27 mouse cellular contexts compared by ENCODE assay signal in genomic region chr15:25502513-25502912, GRCm38 (mm10).
DNase-seq lines count a peak whose midpoint lies in the region; ATAC-seq and TF ChIP-seq lines count a peak whose summit lies in the region.
"Had no signal": no experiment of that assay in that cellular context is flagged by ENCODE, and none has a peak within 500 bp of the region (broad histone marks: within the 10 kb centered on the region; RNA-seq: fewer than 3 reads in every experiment).

No protein-coding gene starts in this region.

- no peaks in the 10 kb centered on the region; the same call in 1 of the 2 replicates for H3K27me3 ChIP-seq in kidney, adult 2 months (replicated peaks; ENCODE audit: control insufficient read depth, insufficient read depth, low read length)
- no peaks in the 10 kb centered on the region for H3K27me3 ChIP-seq in kidney, embryonic 15.5 days
- H3K27me3 ChIP-seq: CH12.LX; embryonic facial prominence, embryonic 12.5 days; embryonic facial prominence, embryonic 15.5 days; Patski had no signal

- H3K4me3 ChIP-seq in kidney, adult 2 months (ENCODE audit: insufficient read depth, low read depth, low read length) = no peak overlapping the region
- no peak overlapping the region for H3K4me3 ChIP-seq in kidney, embryonic 15.5 days (replicated peaks)
- H3K4me3 ChIP-seq: embryonic facial prominence, embryonic 12.5 days; embryonic facial prominence, embryonic 15.5 days; gastrocnemius, adult 2 months; heart, embryonic 10.5 days; heart, embryonic 13.5 days had no signal

- WGBS in kidney, adult 2 months = 81% methylated on average over 5 of the region's 5 CpGs
- 77% methylated on average over 5 of the region's 5 CpGs for WGBS in kidney, embryonic 15.5 days

- no peak for TF ChIP-seq CTCF in kidney, adult 2 months (conservative IDR thresholded peaks at IDR 0.05; ENCODE audit: insufficient read depth, insufficient read length, low read depth, low read length)

- no peak for ATAC-seq in kidney, embryonic 15.5 days (replicated peaks; ENCODE audit: low FRiP score)
- ATAC-seq: forebrain, embryonic 14.5 days; forebrain, postnatal 0 days; hindbrain, postnatal 0 days; Patski had no signal

- TF ChIP-seq POLR2A in kidney, adult 2 months (IDR thresholded peaks at IDR 0.05; ENCODE audit: low read depth, low read length) = no peak

- no peaks in the 10 kb centered on the region for H3K9me3 ChIP-seq in kidney, embryonic 15.5 days (replicated peaks)
- H3K9me3 ChIP-seq: embryonic facial prominence, embryonic 12.5 days; embryonic facial prominence, embryonic 15.5 days; heart, embryonic 10.5 days; heart, embryonic 13.5 days had no signal

- H3K27ac ChIP-seq in kidney, adult 2 months (ENCODE audit: insufficient read depth, low read depth, low read length) = no peak overlapping the region
- no peak overlapping the region for H3K27ac ChIP-seq in kidney, embryonic 15.5 days
- H3K27ac ChIP-seq: embryonic facial prominence, embryonic 12.5 days; embryonic facial prominence, embryonic 15.5 days; gastrocnemius, adult 2 months; heart, embryonic 10.5 days; heart, embryonic 13.5 days; hindbrain, embryonic 14.5 days; hindbrain, postnatal 0 days had no signal

- H3K4me2 ChIP-seq in kidney, embryonic 15.5 days = no peak overlapping the region
- H3K4me2 ChIP-seq: embryonic facial prominence, embryonic 12.5 days; embryonic facial prominence, embryonic 15.5 days; heart, embryonic 13.5 days; hindbrain, embryonic 14.5 days had no signal

- no peak overlapping the region for H3K9ac ChIP-seq in kidney, embryonic 15.5 days
- H3K9ac ChIP-seq: embryonic facial prominence, embryonic 12.5 days; embryonic facial prominence, embryonic 15.5 days; forebrain, postnatal 0 days; heart, embryonic 13.5 days; hindbrain, embryonic 14.5 days had no signal

- DNase-seq in adrenal gland, postnatal 36 days = peak; percentile 15 to 22
- no peak for DNase-seq in adrenal gland, postnatal 4 days (ENCODE audit: low spot score in 2 of 2)
- peak; percentile 43 for DNase-seq in kidney, adult 2 months
- DNase-seq in kidney, postnatal 10 days = no peak
- DNase-seq in kidney, postnatal 36 days = peak; percentile 19 to 24
- DNase-seq: adrenal gland, postnatal 25 days; B cell, adult 2 months; cerebellum, adult 11 months; cerebellum, adult 2 months; cerebellum, adult 9-11 months; cerebellum, postnatal 25 days; forebrain, postnatal 0 days; gastrocnemius, adult 2 months; gastrocnemius, postnatal 14 days; heart, postnatal 14 days; heart, postnatal 4 days had no signal

- H3K4me1 ChIP-seq in kidney, adult 2 months (ENCODE audit: control insufficient read depth, insufficient read depth, low read length) = no peaks in the 10 kb centered on the region
- H3K4me1 ChIP-seq in kidney, embryonic 15.5 days = 0 out of 2 replicates have a peak, but pooled peaks cover 4% of the 10 kb centered on the region
- H3K4me1 ChIP-seq: heart, embryonic 10.5 days; heart, embryonic 13.5 days had no signal

- no peaks in the 10 kb centered on the region for H3K36me3 ChIP-seq in kidney, adult 2 months (ENCODE audit: control insufficient read depth, insufficient read depth, low read length)
- no peaks in the 10 kb centered on the region for H3K36me3 ChIP-seq in kidney, embryonic 15.5 days
- H3K36me3 ChIP-seq: embryonic facial prominence, embryonic 12.5 days; embryonic facial prominence, embryonic 15.5 days; G1E; heart, embryonic 10.5 days; heart, embryonic 13.5 days had no signal

Comparison
In these comparisons a context has a peak if more than half of its experiments do, and no peak if none do; other contexts are left out.
1. DNase-seq: peak in adrenal gland, postnatal 36 days (2 of 2), kidney, adult 2 months (single experiment) and kidney, postnatal 36 days (2 of 2); none in adrenal gland, postnatal 4 days (0 of 2) and kidney, postnatal 10 days (single experiment).